Mouse (Mus musculus) cortical plate, adult 2 months (tissue): ENCODE data around the gene Atp2b2.

Experiments used
- CTCF ChIP-seq: fragments of 200-500 bp; IDR thresholded peaks from 2 replicates; pipeline ENCODE4 v1.5.1; 2011; ENCODE audit warnings: mild to moderate bottlenecking, control low read depth, low read length; ENCODE audit not compliant: insufficient read depth; ENCODE audit errors: extremely low read depth
- POLR2A ChIP-seq: fragments of 200-500 bp; IDR thresholded peaks from 2 replicates; pipeline ENCODE4 v1.6.1; 2011; ENCODE audit warnings: mild to moderate bottlenecking, low read length, control low read depth; ENCODE audit not compliant: insufficient read depth; ENCODE audit errors: extremely low read depth

- TF ChIP-seq POLR2A, result no peak
- no peak for TF ChIP-seq CTCF
These were observed 423 bp upstream of the Atp2b2 start for GRCm38 (mm10) chr6:114042836-114043235.
